Mouse (Mus musculus): ENCODE results near the gene Olfr1564. TPM values are rescaled to one million over a fixed set of nuclear protein-coding genes. Genes with fewer than 3 reads are reported as not detected.

The Olfr1564 gene
- not detected for polyA plus RNA-seq (2014; fragmentation: Illumina TruSeq; extraction: RNeasy Lipid Tissue Mini Kit (QIAGEN cat#74804); ENCODE audit: low replicate concordance)

GRCm38 (mm10) chr17:33221590-33221989, at the start of gene Olfr1564:
TSS of gene Olfr1564 (minus strand) at chr17:33221690.

GRCm38 (mm10) chr17:33264376-33264775, 42.9 kb upstream of the Olfr1564 start, which contains the start of gene Olfr63:
TSS of gene Olfr63 (plus strand) at chr17:33264676.

GRCm38 (mm10) chr17:33254530-33255318, 33.2 kb upstream of the Olfr1564 start, which contains the start of gene Zfp955a:
TSS of gene Zfp955a (minus strand) at chr17:33255145.

GRCm38 (mm10) chr17:33191002-33191401, 30.5 kb downstream of the Olfr1564 start, which contains the start of gene Olfr239:
TSS of gene Olfr239 (plus strand) at chr17:33191302.

GRCm38 (mm10) chr17:33168147-33168546, 53.3 kb downstream of the Olfr1564 start, which contains the start of gene Olfr55:
TSS of gene Olfr55 (plus strand) at chr17:33168447.

Other genes with a start within 250 kb of the Olfr1564 start
- gene Zfp952, start 228.6 kb downstream of the Olfr1564 start, polyA plus RNA-seq (2014; fragmentation: Illumina TruSeq; extraction: RNeasy Lipid Tissue Mini Kit (QIAGEN cat#74804); ENCODE audit: low replicate concordance) = 22.3 TPM
- 9.6 TPM for gene Zfp763, start 188.3 kb downstream of the Olfr1564 start, polyA plus RNA-seq (2014; fragmentation: Illumina TruSeq; extraction: RNeasy Lipid Tissue Mini Kit (QIAGEN cat#74804); ENCODE audit: low replicate concordance)
- not detected for gene 4921501E09Rik, start 153.6 kb downstream of the Olfr1564 start, polyA plus RNA-seq (2014; fragmentation: Illumina TruSeq; extraction: RNeasy Lipid Tissue Mini Kit (QIAGEN cat#74804); ENCODE audit: low replicate concordance)
- gene Zfp563, start 132.4 kb downstream of the Olfr1564 start, polyA plus RNA-seq (2014; fragmentation: Illumina TruSeq; extraction: RNeasy Lipid Tissue Mini Kit (QIAGEN cat#74804); ENCODE audit: low replicate concordance) = 15.7 TPM
- gene Morc2b, start 82.0 kb downstream of the Olfr1564 start, polyA plus RNA-seq (2014; fragmentation: Illumina TruSeq; extraction: RNeasy Lipid Tissue Mini Kit (QIAGEN cat#74804); ENCODE audit: low replicate concordance) = not detected
- gene Olfr55, start 53.2 kb downstream of the Olfr1564 start, polyA plus RNA-seq (2014; fragmentation: Illumina TruSeq; extraction: RNeasy Lipid Tissue Mini Kit (QIAGEN cat#74804); ENCODE audit: low replicate concordance) = not detected
- not detected for gene Olfr239, start 30.4 kb downstream of the Olfr1564 start, polyA plus RNA-seq (2014; fragmentation: Illumina TruSeq; extraction: RNeasy Lipid Tissue Mini Kit (QIAGEN cat#74804); ENCODE audit: low replicate concordance)
- 30.9 TPM for gene Zfp955a, start 33.5 kb upstream of the Olfr1564 start, polyA plus RNA-seq (2014; fragmentation: Illumina TruSeq; extraction: RNeasy Lipid Tissue Mini Kit (QIAGEN cat#74804); ENCODE audit: low replicate concordance)
- gene Olfr63, start 43.0 kb upstream of the Olfr1564 start, polyA plus RNA-seq (2014; fragmentation: Illumina TruSeq; extraction: RNeasy Lipid Tissue Mini Kit (QIAGEN cat#74804); ENCODE audit: low replicate concordance) = not detected
- gene Zfp955b, start 67.9 kb upstream of the Olfr1564 start, polyA plus RNA-seq (2014; fragmentation: Illumina TruSeq; extraction: RNeasy Lipid Tissue Mini Kit (QIAGEN cat#74804); ENCODE audit: low replicate concordance) = 19.1 TPM
- 22.9 TPM for gene Zfp81, start 137.2 kb upstream of the Olfr1564 start, polyA plus RNA-seq (2014; fragmentation: Illumina TruSeq; extraction: RNeasy Lipid Tissue Mini Kit (QIAGEN cat#74804); ENCODE audit: low replicate concordance)
- gene Zfp101, start 173.0 kb upstream of the Olfr1564 start, polyA plus RNA-seq (2014; fragmentation: Illumina TruSeq; extraction: RNeasy Lipid Tissue Mini Kit (QIAGEN cat#74804); ENCODE audit: low replicate concordance) = 45.3 TPM
- gene Actl9, start 211.2 kb upstream of the Olfr1564 start, polyA plus RNA-seq (2014; fragmentation: Illumina TruSeq; extraction: RNeasy Lipid Tissue Mini Kit (QIAGEN cat#74804); ENCODE audit: low replicate concordance) = not detected

All from small intestine, adult 10 weeks (tissue).